Mouse (Mus musculus) fat pad, adult 2 months (tissue): Measurements from ENCODE around the gene Pla2g2c.

Experiments
- DNase-seq: peaks from one replicate; pipeline ENCODE4 v3.0.0-alpha.2; 2011; ENCODE audit warnings: low read depth, low spot score; ENCODE audit errors: extremely low read depth

Pla2g2c gene

DNA sequence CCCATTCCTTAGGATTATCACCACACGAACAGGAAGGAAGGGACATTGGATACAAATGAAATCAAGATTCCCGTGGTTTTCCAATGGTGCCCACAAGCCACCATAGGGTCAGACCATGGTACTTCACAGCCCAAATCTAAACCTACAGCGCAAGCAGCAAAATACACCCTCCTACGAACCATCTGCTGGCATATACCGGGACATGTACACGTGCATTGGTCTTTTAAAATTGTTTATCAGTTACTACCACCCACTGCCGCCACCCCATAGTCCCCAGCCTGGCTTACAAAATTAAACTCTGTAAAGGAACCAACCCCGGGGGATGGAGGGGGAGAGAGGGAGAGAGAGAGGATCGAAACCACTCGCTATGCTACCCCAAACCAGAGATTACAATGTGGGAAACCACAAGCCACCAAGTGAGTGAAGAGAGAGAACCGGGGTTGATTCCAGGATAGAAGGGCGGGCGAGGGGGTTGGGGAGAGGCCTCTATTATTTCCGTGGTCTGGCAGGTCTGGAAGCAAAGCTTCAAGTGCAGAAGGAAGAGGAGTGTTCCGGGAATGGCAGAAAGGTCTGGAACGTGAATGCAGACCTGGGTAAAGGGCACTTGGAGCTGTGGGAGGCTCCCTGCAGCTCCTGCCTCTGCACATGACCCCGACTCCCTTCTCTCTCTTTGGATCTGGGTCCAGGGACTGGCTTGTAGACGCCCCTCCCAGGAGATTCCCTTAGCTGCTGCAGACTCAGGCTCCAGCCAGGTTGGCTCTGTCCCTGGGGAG lies at the start of gene Pla2g2c:
TSS of gene Pla2g2c (plus strand) at position 439 of the 773 bp plus-strand sequence.
- no peak for DNase-seq

DNA sequence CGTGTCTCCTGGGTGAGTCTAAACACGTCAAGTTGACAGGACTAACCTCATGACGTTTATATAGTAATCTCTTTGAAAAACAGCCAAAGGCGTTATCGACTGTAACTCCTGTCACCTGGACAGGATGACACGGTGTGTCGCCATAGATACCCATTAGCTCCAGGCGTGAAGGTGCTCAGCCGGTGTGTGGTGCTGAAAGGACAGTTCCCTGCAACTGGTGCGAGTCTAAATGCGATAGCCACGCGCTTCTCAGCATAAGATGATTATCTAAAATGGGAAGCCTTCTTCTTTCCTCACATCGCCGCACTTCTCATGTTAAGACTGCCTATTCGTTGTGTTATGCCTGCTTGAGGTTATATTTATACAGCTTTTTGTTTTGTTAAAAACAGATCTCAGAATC lies 48.1 kb upstream of the Pla2g2c start:
- no peak for DNase-seq

GRCm38 (mm10) chr4:138677579-138677978 lies 47.0 kb upstream of the Pla2g2c start:
- no peak for DNase-seq

GRCm38 (mm10) chr4:138680124-138680523 lies 44.5 kb upstream of the Pla2g2c start:
- DNase-seq = no peak

DNA sequence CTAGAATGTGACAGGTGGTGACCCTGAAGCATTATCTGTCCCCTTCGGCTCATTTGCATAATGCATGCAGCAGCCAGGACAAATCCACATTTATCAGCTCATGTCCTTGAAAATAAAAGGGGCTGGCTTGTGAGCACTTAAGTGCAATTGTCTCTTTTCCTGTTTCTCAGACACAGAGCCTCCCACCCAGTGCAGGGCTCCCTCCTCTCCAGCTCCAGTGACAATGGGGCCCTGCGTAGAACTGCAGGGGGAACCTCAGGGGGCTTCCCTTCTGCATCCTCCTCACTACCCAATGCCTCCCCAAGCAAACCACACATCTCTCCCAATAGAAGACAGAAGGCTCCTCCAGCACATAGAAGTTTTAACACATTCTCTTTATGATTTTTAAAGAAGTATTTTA lies 41.8 kb upstream of the Pla2g2c start:
- no peak for DNase-seq

- DNase-seq = no peak
Measured at GRCm38 (mm10) chr4:138685813-138686212, 38.8 kb upstream of the Pla2g2c start.

- DNase-seq = no peak
Measured at GRCm38 (mm10) chr4:138689094-138689512, 35.5 kb upstream of the Pla2g2c start.

GRCm38 (mm10) chr4:138690561-138690960 lies 34.0 kb upstream of the Pla2g2c start:
- DNase-seq = no peak

DNA sequence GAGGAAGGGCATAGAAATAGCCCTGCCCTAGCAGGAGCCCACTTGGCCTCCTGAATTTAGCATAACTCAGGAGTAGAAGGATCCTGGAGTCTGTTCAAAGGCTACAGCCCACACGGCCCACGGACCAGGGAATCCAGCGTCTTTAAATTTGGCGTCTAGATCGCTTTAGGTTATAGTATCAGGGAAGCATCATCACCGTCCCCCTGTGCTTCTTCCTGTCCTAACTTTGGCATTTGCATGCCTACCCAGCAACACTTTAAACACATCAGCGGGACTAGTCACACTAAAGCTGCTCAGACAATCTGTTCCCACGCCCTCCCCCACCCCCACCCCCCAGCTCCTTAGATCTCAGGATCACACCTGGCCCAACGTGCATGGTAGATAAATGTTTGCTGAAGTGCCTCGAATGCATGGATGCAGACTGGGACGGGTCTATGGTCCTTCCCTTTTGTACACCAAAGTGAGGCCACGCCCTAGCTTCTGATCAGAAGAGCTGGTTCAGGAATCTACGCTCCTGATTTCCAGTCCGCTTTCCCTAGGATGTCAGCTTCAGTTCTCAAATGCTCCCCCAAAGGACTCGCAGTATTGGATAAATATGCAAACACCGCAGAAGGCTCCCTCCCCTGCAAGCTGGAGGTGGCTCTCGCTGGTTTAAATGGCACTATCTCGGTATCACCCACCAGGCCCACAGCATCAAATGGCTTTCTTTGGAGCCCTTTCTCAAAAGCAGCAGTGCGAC lies 33.0 kb upstream of the Pla2g2c start:
- DNase-seq = no peak

GRCm38 (mm10) chr4:138693043-138693692 lies 31.4 kb upstream of the Pla2g2c start:
- DNase-seq = no peak

DNA sequence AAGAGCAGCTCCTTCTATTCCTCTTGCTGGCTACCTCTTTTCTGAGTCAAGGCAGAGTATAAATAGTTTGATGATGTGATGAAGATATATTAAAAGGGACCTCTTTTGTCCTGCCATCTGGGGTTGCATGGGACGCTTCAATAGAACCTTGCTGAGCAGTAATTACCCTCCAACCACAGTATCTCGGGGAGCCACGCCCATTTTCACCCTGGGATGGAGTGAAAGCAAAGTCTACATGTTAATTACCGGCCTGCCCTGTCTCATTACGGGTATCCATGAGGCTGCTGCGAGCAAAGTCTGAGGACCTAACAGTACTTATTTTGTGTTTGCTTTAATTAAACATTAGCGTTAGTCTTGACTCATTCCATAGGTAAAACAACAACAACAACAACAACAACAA lies 27.9 kb upstream of the Pla2g2c start:
- no peak for DNase-seq

DNA sequence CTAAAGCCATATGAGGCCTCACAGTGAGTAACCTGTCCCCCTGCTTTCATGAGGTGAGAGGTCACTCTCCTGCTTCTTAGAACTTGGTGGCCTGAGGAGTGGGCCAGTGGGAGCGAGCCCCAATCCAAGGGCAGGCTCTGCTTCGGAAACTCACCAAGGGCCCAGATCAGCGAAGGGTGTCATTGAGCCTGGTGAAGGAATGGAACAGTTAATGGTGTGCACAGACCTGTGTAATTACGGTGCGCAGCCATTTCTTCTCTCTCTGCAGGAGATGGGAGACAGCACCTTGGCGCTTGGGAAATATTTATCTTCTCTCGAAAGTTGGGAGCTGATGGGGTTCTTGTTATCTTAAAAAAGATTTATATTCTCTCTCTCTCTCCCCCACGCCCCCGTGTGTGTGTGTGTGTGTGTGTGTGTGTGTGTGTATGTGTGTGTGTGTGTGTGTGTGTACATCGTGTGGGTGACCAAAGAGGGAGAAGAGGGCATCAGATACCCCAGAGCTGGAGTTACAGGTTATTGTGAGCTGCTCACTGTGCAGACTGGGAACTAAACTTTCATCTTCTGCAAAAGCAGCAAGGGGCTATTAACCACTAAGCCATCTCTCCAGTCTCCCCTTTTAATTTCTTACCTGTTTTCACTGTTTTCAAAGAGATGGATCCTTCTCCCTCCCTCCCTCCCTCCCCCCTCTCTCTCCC lies 27.3 kb upstream of the Pla2g2c start:
- no peak for DNase-seq

DNA sequence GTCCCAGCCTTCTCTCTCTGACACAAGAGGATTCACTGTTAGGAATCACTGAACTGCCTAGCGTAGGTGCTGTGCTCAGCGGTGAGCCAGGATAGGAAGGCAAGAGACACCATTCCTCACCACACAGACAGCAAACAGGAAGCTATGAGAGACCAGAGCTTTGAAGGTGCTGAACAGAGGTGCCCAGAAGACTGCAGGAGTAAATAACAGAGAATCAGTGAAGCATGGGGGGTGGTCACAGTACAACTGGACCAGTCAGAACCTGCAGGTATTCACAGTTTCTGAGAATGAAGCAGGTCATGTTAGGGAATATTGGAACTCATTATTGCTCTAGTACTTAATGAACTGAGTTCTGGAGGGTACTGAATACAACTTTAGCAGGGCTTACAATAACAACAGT lies 26.3 kb upstream of the Pla2g2c start:
- DNase-seq = no peak

- DNase-seq = no peak
Measured at GRCm38 (mm10) chr4:138700184-138700982, 24.2 kb upstream of the Pla2g2c start.

DNA sequence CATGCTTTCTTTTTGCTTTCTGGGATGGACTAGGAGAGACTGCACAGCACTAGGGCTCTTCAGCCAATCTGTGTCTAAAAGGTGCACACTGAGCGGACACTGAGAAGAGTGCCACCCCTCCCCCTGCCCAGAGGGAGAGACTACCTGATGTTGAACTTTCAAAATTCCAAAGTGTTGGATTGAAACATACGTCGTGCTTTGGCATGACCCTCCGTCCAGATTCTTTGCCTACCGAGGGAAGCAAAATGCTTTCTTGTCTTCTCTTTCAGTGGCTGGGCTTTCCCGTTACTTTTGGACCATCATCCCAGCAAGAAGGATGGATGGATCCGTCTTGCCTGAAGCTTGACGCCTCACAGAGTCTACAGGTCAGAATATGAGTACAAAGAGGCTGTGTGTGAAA lies 23.5 kb upstream of the Pla2g2c start:
- DNase-seq = no peak

DNA sequence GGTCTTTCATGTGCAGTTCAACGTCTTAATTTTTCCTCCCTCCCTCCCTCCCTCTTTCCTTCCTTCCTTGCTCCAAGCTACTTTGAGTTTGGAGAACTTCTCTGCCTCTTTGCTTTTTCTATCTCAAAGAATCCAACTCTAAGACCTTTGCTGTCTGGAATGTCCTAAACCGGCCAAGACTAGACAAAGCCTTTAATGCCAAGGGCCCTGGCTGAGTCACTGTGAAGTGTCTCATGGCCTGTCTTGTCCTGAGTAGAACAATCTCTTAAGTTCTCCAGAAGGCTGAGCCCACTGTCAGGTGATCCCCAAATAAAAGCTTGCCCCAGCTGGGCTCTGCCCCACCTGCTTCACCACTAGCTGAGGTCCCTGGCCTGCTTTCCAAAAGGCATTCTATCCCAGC lies 22.6 kb upstream of the Pla2g2c start:
- DNase-seq = no peak

- no peak for DNase-seq
Measured at GRCm38 (mm10) chr4:138702528-138702927, 22.1 kb upstream of the Pla2g2c start.

GRCm38 (mm10) chr4:138703591-138703990 lies 21.0 kb upstream of the Pla2g2c start:
- no peak for DNase-seq

DNA sequence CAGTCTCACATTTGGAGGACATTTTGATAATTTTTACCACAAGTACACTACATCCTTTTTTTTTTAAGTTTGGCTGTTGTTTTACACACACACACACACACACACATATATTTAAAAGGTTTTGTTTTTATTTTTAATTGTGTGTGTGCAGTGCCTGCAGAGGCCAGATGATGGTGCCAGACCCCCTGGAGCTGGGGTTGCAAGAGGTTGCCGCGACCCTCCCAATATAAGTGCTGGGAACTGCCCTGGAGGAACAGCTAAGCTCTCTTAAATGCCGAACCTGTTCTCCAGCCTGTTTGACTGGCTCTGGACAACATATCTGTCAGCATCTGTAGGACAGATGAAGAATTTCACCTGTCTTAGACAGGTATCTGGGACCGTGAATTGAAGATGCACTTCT lies 20.4 kb upstream of the Pla2g2c start:
- no peak for DNase-seq

- DNase-seq = no peak
Measured at GRCm38 (mm10) chr4:138706620-138707019, 18.0 kb upstream of the Pla2g2c start.
